Mouse (Mus musculus) MEL (cell line): Measurements from ENCODE around the gene Trak1.

Source experiments
- BHLHE40 ChIP-seq: IDR thresholded peaks from 2 replicates; pipeline ENCODE4 v1.6.1; 2012; ENCODE audit warnings: low read depth, mild to moderate bottlenecking, inconsistent platforms, low read length, improper control_type of control experiment, borderline replicate concordance
- ELF1 ChIP-seq: IDR thresholded peaks from 2 replicates; pipeline ENCODE4 v1.6.1; 2014; ENCODE audit warnings: low read depth, mild to moderate bottlenecking, inconsistent platforms, low read length, improper control_type of control experiment, moderate library complexity
- GABPA ChIP-seq: IDR thresholded peaks from 2 replicates; pipeline ENCODE4 v1.6.1; 2012; ENCODE audit warnings: low read depth, mild to moderate bottlenecking, inconsistent platforms, low read length, improper control_type of control experiment, moderate library complexity
- GATA1 ChIP-seq: IDR thresholded peaks from 2 replicates; pipeline ENCODE4 v1.6.1; 2011; ENCODE audit warnings: low read depth, low read length, improper control_type of control experiment
- JUND ChIP-seq: IDR thresholded peaks from 2 replicates; pipeline ENCODE4 v1.6.1; 2011; ENCODE audit warnings: low read depth, mild to moderate bottlenecking, improper control_type of control experiment, low read length
- MAFK ChIP-seq: IDR thresholded peaks from 2 replicates; pipeline ENCODE4 v1.6.1; 2011; ENCODE audit warnings: low read depth, mild to moderate bottlenecking, low read length, improper control_type of control experiment, borderline replicate concordance
- NRF1 ChIP-seq: IDR thresholded peaks from 2 replicates; pipeline ENCODE4 v1.6.1; 2014; ENCODE audit warnings: low read depth, mild to moderate bottlenecking, inconsistent platforms, low read length, improper control_type of control experiment, moderate library complexity; ENCODE audit not compliant: poor library complexity, insufficient read depth, severe bottlenecking
- POLR2A ChIP-seq, 2 experiments: IDR thresholded peaks; 2 replicates each; pipeline ENCODE4 v1.6.1; 2011 to 2012; ENCODE audit warnings: low read length in 2 of 2, mild to moderate bottlenecking in 2 of 2, control low read depth in 1 of 2, improper control_type of control experiment in 1 of 2, low read depth in 1 of 2, moderate library complexity in 1 of 2; ENCODE audit not compliant: control insufficient read depth in 1 of 2, insufficient read depth in 1 of 2, poor library complexity in 1 of 2
- USF1 ChIP-seq: IDR thresholded peaks from 2 replicates; pipeline ENCODE4 v1.6.1; 2014; ENCODE audit warnings: low read depth, mild to moderate bottlenecking, inconsistent platforms, low read length, improper control_type of control experiment, moderate library complexity
- ZC3H11A ChIP-seq: IDR thresholded peaks from 2 replicates; pipeline ENCODE4 v1.6.1; 2012; ENCODE audit warnings: low read depth, mild to moderate bottlenecking, inconsistent platforms, low read length, improper control_type of control experiment
- ZMIZ1 ChIP-seq: IDR thresholded peaks from 2 replicates; pipeline ENCODE4 v1.6.1; 2012; ENCODE audit warnings: low read depth, mild to moderate bottlenecking, inconsistent platforms, low read length, improper control_type of control experiment, moderate library complexity
- ZNF384 ChIP-seq: IDR thresholded peaks from 2 replicates; pipeline ENCODE4 v1.6.1; 2012; ENCODE audit warnings: low read depth, mild to moderate bottlenecking, inconsistent platforms, low read length, improper control_type of control experiment

GRCm38 (mm10) chr9:121423621-121424020, 126.3 kb downstream of the Trak1 start:
- TF ChIP-seq JUND: no peak
- no peak for TF ChIP-seq ELF1
- TF ChIP-seq ZC3H11A: no peak
- no peak for TF ChIP-seq BHLHE40
- no peak for TF ChIP-seq POLR2A (IDR thresholded peaks at IDR 0.05; ENCODE audit: control insufficient read depth in 1 of 2, insufficient read depth in 1 of 2, low read depth in 1 of 2, low read length in 2 of 2, poor library complexity in 1 of 2)
- TF ChIP-seq ZMIZ1: no peak
- no peak for TF ChIP-seq USF1
- TF ChIP-seq MAFK: no peak
- TF ChIP-seq ZNF384: no peak
- no peak for TF ChIP-seq GABPA
- TF ChIP-seq GATA1: no peak
- no peak for TF ChIP-seq NRF1
